Mouse (Mus musculus): Measurements from ENCODE around the gene Tns3.

- TF ChIP-seq CTCF (IDR thresholded peaks at IDR 0.05; ENCODE audit: low read depth) (no peak), EP300 (IDR thresholded peaks at IDR 0.05; ENCODE audit: low read depth) (no peak)
These were observed 89.8 kb downstream of the Tns3 start for GRCm38 (mm10) chr11:8574562-8574961.

Measured in liver, postnatal 0 days (tissue).